Mouse (Mus musculus) small intestine, adult 2 months (tissue): Measurements from ENCODE around the gene Clcn7.

ENCODE experiments used
- CTCF ChIP-seq: fragments of 200-500 bp; IDR thresholded peaks from 2 replicates; pipeline ENCODE4 v1.5.1; 2012; ENCODE audit warnings: low read depth, mild to moderate bottlenecking, control low read depth, inconsistent platforms, low read length, moderate library complexity, mixed read lengths; ENCODE audit not compliant: insufficient replicate concordance, insufficient read length; ENCODE audit errors: extremely low read depth
- POLR2A ChIP-seq: fragments of 200-500 bp; IDR thresholded peaks from 2 replicates; pipeline ENCODE4 v1.6.1; 2012; ENCODE audit warnings: low read depth, mild to moderate bottlenecking, control low read depth, inconsistent platforms, low read length, moderate library complexity

DNA sequence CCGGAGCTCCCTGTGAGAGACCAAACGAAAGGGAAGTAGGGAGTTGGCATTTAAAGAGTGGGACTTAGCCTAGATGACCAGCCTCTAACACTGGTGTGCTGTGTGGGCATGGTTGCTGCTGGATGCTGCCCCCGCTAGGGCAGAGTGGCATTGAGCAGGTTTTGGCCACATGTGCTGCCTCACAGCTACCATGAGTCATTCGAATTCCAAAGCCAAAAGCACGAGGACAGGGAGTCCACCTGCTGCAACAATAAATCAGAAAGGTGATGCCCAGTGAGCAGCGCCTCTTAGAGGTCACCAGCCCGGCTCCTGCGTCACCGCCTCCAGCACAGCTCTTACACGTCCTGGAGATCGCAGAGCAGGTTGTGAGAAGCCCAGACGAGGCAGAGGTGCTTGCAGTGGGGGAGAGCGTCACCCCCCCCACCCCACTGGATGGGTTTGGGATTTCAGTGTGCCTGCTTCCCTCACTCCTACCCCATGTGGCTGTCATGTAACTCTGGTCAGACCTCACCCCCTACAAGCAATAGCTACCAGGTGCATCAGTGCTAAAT is 48.3 kb upstream of the Clcn7 start:
- TF ChIP-seq POLR2A: no peak
- TF ChIP-seq CTCF: no peak
